Mouse (Mus musculus) left cerebral cortex, adult 8-10 months (tissue): ENCODE measurements at regions not wholly inside any gene's neighbourhood (a gene's known extent, or its start where the extent isn't known, plus 50 kb on each side); places are given as distances from the start of the nearest gene placed in this dataset.

Source experiments
- DNase-seq, 2 experiments: peaks; one replicate each; pipeline ENCODE4 v3.0.0; 2022; ENCODE audit warnings: low spot score in 2 of 2

GRCm38 (mm10) chr16:55663946-55664345 is 174.8 kb downstream of the Nfkbiz start:
- DNase-seq = no peak

- no peak for DNase-seq
These were observed 201.8 kb downstream of the Nfkbiz start for GRCm38 (mm10) chr16:55636667-55637450.

GRCm38 (mm10) chr16:55636224-55636623 is 202.5 kb downstream of the Nfkbiz start:
- no peak for DNase-seq

- no peak for DNase-seq
These were observed 204.0 kb downstream of the Nfkbiz start for GRCm38 (mm10) chr16:55634691-55635090.

GRCm38 (mm10) chr16:55632220-55632619 is 206.5 kb downstream of the Nfkbiz start:
- DNase-seq = no peak

GRCm38 (mm10) chr16:55631637-55632036 is 207.1 kb downstream of the Nfkbiz start:
- no peak for DNase-seq

- no peak for DNase-seq
These were observed 207.7 kb downstream of the Nfkbiz start for GRCm38 (mm10) chr16:55631048-55631447.

- no peak for DNase-seq
These were observed 211.2 kb downstream of the Nfkbiz start for GRCm38 (mm10) chr16:55627531-55627930.

GRCm38 (mm10) chr16:55623422-55623821 is 215.3 kb downstream of the Nfkbiz start:
- no peak for DNase-seq

GRCm38 (mm10) chr16:55619731-55620130 is 219.0 kb downstream of the Nfkbiz start:
- DNase-seq = no peak

- no peak for DNase-seq
These were observed 220.7 kb downstream of the Nfkbiz start for GRCm38 (mm10) chr16:55617958-55618357.

GRCm38 (mm10) chr16:55617506-55617905 is 221.2 kb downstream of the Nfkbiz start:
- DNase-seq = no peak

- DNase-seq = no peak
These were observed 222.1 kb downstream of the Nfkbiz start for GRCm38 (mm10) chr16:55616408-55617120.

- DNase-seq = no peak
These were observed 225.8 kb downstream of the Nfkbiz start for GRCm38 (mm10) chr16:55612873-55613272.

- no peak for DNase-seq
These were observed 226.7 kb downstream of the Nfkbiz start for GRCm38 (mm10) chr16:55612001-55612400.

GRCm38 (mm10) chr16:55611172-55611571 is 227.5 kb downstream of the Nfkbiz start:
- DNase-seq = no peak

GRCm38 (mm10) chr16:55608361-55608760 is 230.3 kb downstream of the Nfkbiz start:
- no peak for DNase-seq

GRCm38 (mm10) chr16:55606447-55607239 is 232.1 kb downstream of the Nfkbiz start:
- no peak for DNase-seq

GRCm38 (mm10) chr16:55603611-55604010 is 235.1 kb downstream of the Nfkbiz start:
- DNase-seq = no peak

GRCm38 (mm10) chr16:55589382-55589956 is 249.2 kb downstream of the Nfkbiz start:
- no peak for DNase-seq

GRCm38 (mm10) chr16:55587138-55587537 is 251.6 kb downstream of the Nfkbiz start:
- DNase-seq = no peak

- no peak for DNase-seq
These were observed 255.8 kb downstream of the Nfkbiz start for GRCm38 (mm10) chr16:55582906-55583305.
